Mouse (Mus musculus): ENCODE measurements around the gene Slc22a1. TPM values are rescaled to one million over a fixed set of nuclear protein-coding genes. Genes with fewer than 3 reads are reported as not detected.

Gene Slc22a1
- polyA plus RNA-seq, 1 experiment from 2014 or later: not detected

GRCm38 (mm10) chr17:12655826-12656225 is 19.8 kb downstream of the Slc22a1 start:
- Histone ChIP-seq H3K4me3 (ENCODE audit: low read length) (no peak overlapping the region), H3K27me3 (replicated peaks; ENCODE audit: control insufficient read depth, insufficient read depth, low read length) (no peaks in the 10 kb centered on the region), H3K4me2 (ENCODE audit: low read length) (no peak overlapping the region), H3K9me3 (ENCODE audit: control insufficient read depth, low read length) (no peaks in the 10 kb centered on the region), H3K4me1 (ENCODE audit: control insufficient read depth, insufficient read depth, low read depth, low read length) (no peaks in the 10 kb centered on the region), H3K27ac (ENCODE audit: low read depth, low read length) (no peak overlapping the region), H3K9ac (ENCODE audit: low read depth, low read length) (no peak overlapping the region), H3K36me3 (ENCODE audit: control insufficient read depth, insufficient read depth, low read length) (no peaks in the 10 kb centered on the region)
- ATAC-seq: no peak
- 84% methylated on average over 7 of the region's 7 CpGs for WGBS

GRCm38 (mm10) chr17:12654061-12654460 is 21.6 kb downstream of the Slc22a1 start:
- no peak for ATAC-seq
- Histone ChIP-seq H3K4me1 (ENCODE audit: control insufficient read depth, insufficient read depth, low read depth, low read length) (no peaks in the 10 kb centered on the region), H3K9me3 (ENCODE audit: control insufficient read depth, low read length) (no peaks in the 10 kb centered on the region), H3K4me2 (ENCODE audit: low read length) (no peak overlapping the region), H3K36me3 (ENCODE audit: control insufficient read depth, insufficient read depth, low read length) (no peaks in the 10 kb centered on the region), H3K27me3 (replicated peaks; ENCODE audit: control insufficient read depth, insufficient read depth, low read length) (no peaks in the 10 kb centered on the region), H3K4me3 (ENCODE audit: low read length) (no peak overlapping the region), H3K27ac (ENCODE audit: low read depth, low read length) (no peak overlapping the region), H3K9ac (ENCODE audit: low read depth, low read length) (no peak overlapping the region)
- WGBS: 67% methylated on average over 3 of the region's 3 CpGs

- WGBS: 95% methylated on average over 11 of the region's 11 CpGs
- Histone ChIP-seq H3K4me1 (ENCODE audit: control insufficient read depth, insufficient read depth, low read depth, low read length) (no peaks in the 10 kb centered on the region), H3K9me3 (ENCODE audit: control insufficient read depth, low read length) (no peaks in the 10 kb centered on the region), H3K27me3 (replicated peaks; ENCODE audit: control insufficient read depth, insufficient read depth, low read length) (no peaks in the 10 kb centered on the region), H3K4me3 (ENCODE audit: low read length) (no peak overlapping the region), H3K27ac (ENCODE audit: low read depth, low read length) (no peak overlapping the region), H3K9ac (ENCODE audit: low read depth, low read length) (no peak overlapping the region), H3K4me2 (ENCODE audit: low read length) (no peak overlapping the region), H3K36me3 (ENCODE audit: control insufficient read depth, insufficient read depth, low read length) (no peaks in the 10 kb centered on the region)
- ATAC-seq: no peak
Measured at GRCm38 (mm10) chr17:12652604-12653003, 23.0 kb downstream of the Slc22a1 start.

GRCm38 (mm10) chr17:12645461-12645860 is 30.2 kb downstream of the Slc22a1 start:
- H3K9me3 ChIP-seq (ENCODE audit: control insufficient read depth, low read length): no peaks in the 10 kb centered on the region
- H3K27ac ChIP-seq (ENCODE audit: low read depth, low read length): no peak overlapping the region
- H3K27me3 ChIP-seq (replicated peaks; ENCODE audit: control insufficient read depth, insufficient read depth, low read length): no peaks in the 10 kb centered on the region
- no peaks in the 10 kb centered on the region for H3K4me1 ChIP-seq (ENCODE audit: control insufficient read depth, insufficient read depth, low read depth, low read length)
- no peak overlapping the region for H3K9ac ChIP-seq (ENCODE audit: low read depth, low read length)
- no peak for ATAC-seq
- 79% methylated on average over 5 of the region's 5 CpGs for WGBS
- no peak overlapping the region for H3K4me3 ChIP-seq (ENCODE audit: low read length)
- no peaks in the 10 kb centered on the region for H3K36me3 ChIP-seq (ENCODE audit: control insufficient read depth, insufficient read depth, low read length)
- no peak overlapping the region for H3K4me2 ChIP-seq (ENCODE audit: low read length)

- Histone ChIP-seq H3K27me3 (replicated peaks; ENCODE audit: control insufficient read depth, insufficient read depth, low read length) (no peaks in the 10 kb centered on the region), H3K27ac (ENCODE audit: low read depth, low read length) (no peak overlapping the region), H3K4me3 (ENCODE audit: low read length) (no peak overlapping the region), H3K4me1 (ENCODE audit: control insufficient read depth, insufficient read depth, low read depth, low read length) (no peaks in the 10 kb centered on the region), H3K9ac (ENCODE audit: low read depth, low read length) (no peak overlapping the region), H3K36me3 (ENCODE audit: control insufficient read depth, insufficient read depth, low read length) (no peaks in the 10 kb centered on the region), H3K4me2 (ENCODE audit: low read length) (no peak overlapping the region), H3K9me3 (ENCODE audit: control insufficient read depth, low read length) (no peaks in the 10 kb centered on the region)
- 78% methylated on average over 4 of the region's 4 CpGs for WGBS
- no peak for ATAC-seq
Measured at GRCm38 (mm10) chr17:12641087-12641486, 34.5 kb downstream of the Slc22a1 start.

GRCm38 (mm10) chr17:12639585-12639984 is 36.0 kb downstream of the Slc22a1 start:
- H3K4me2 ChIP-seq (ENCODE audit: low read length): no peak overlapping the region
- no peak for ATAC-seq
- 94% methylated on average over 3 of the region's 3 CpGs for WGBS

GRCm38 (mm10) chr17:12634814-12635213 is 40.8 kb downstream of the Slc22a1 start:
- Histone ChIP-seq H3K9me3 (ENCODE audit: control insufficient read depth, low read length) (no peaks in the 10 kb centered on the region), H3K27me3 (replicated peaks; ENCODE audit: control insufficient read depth, insufficient read depth, low read length) (no peaks in the 10 kb centered on the region; the same call in 1 of the 2 replicates), H3K36me3 (ENCODE audit: control insufficient read depth, insufficient read depth, low read length) (no peaks in the 10 kb centered on the region), H3K4me2 (ENCODE audit: low read length) (no peak overlapping the region), H3K4me3 (ENCODE audit: low read length) (no peak overlapping the region), H3K27ac (ENCODE audit: low read depth, low read length) (no peak overlapping the region), H3K9ac (ENCODE audit: low read depth, low read length) (no peak overlapping the region), H3K4me1 (ENCODE audit: control insufficient read depth, insufficient read depth, low read depth, low read length) (peaks cover 6% of the 10 kb centered on the region; the same call in 1 of the 2 replicates)
- 59% methylated on average over 4 of the region's 4 CpGs for WGBS
- ATAC-seq: no peak

More at GRCm38 (mm10) chr17:12639585-12639984, 36.0 kb downstream of the Slc22a1 start:
- no peaks in the 10 kb centered on the region for H3K4me1 ChIP-seq (ENCODE audit: control insufficient read depth, insufficient read depth, low read depth, low read length)
- no peaks in the 10 kb centered on the region for H3K9me3 ChIP-seq (ENCODE audit: control insufficient read depth, low read length)
- H3K27ac ChIP-seq (ENCODE audit: low read depth, low read length): no peak overlapping the region
- H3K27me3 ChIP-seq (replicated peaks; ENCODE audit: control insufficient read depth, insufficient read depth, low read length): no peaks in the 10 kb centered on the region
- no peak overlapping the region for H3K4me3 ChIP-seq (ENCODE audit: low read length)
- no peaks in the 10 kb centered on the region for H3K36me3 ChIP-seq (ENCODE audit: control insufficient read depth, insufficient read depth, low read length)
- no peak overlapping the region for H3K9ac ChIP-seq (ENCODE audit: low read depth, low read length)

- no peak for ATAC-seq
- Histone ChIP-seq H3K4me3 (ENCODE audit: low read length) (no peak overlapping the region), H3K36me3 (ENCODE audit: control insufficient read depth, insufficient read depth, low read length) (no peaks in the 10 kb centered on the region), H3K27me3 (replicated peaks; ENCODE audit: control insufficient read depth, insufficient read depth, low read length) (no peaks in the 10 kb centered on the region; the same call in 1 of the 2 replicates), H3K9ac (ENCODE audit: low read depth, low read length) (no peak overlapping the region), H3K27ac (ENCODE audit: low read depth, low read length) (no peak overlapping the region), H3K4me1 (ENCODE audit: control insufficient read depth, insufficient read depth, low read depth, low read length) (peaks cover 6% of the 10 kb centered on the region; the same call in 1 of the 2 replicates), H3K4me2 (ENCODE audit: low read length) (no peak overlapping the region), H3K9me3 (ENCODE audit: control insufficient read depth, low read length) (no peaks in the 10 kb centered on the region)
- 36% methylated on average over 7 of the region's 7 CpGs for WGBS
Measured at GRCm38 (mm10) chr17:12631771-12632600, 43.6 kb downstream of the Slc22a1 start.

- no peak overlapping the region for H3K27ac ChIP-seq (ENCODE audit: low read depth, low read length)
- 50% methylated on average over 6 of the region's 6 CpGs for WGBS
- no peak for ATAC-seq
Measured at GRCm38 (mm10) chr17:12630976-12631730, 44.5 kb downstream of the Slc22a1 start.

More at GRCm38 (mm10) chr17:12630976-12631730, 44.5 kb downstream of the Slc22a1 start:
- Histone ChIP-seq H3K36me3 (ENCODE audit: control insufficient read depth, insufficient read depth, low read length) (no peaks in the 10 kb centered on the region), H3K4me1 (ENCODE audit: control insufficient read depth, insufficient read depth, low read depth, low read length) (peaks cover 6% of the 10 kb centered on the region; the same call in 1 of the 2 replicates), H3K9me3 (ENCODE audit: control insufficient read depth, low read length) (no peaks in the 10 kb centered on the region), H3K4me2 (ENCODE audit: low read length) (no peak overlapping the region), H3K27me3 (replicated peaks; ENCODE audit: control insufficient read depth, insufficient read depth, low read length) (no peaks in the 10 kb centered on the region; the same call in 1 of the 2 replicates), H3K4me3 (ENCODE audit: low read length) (no peak overlapping the region), H3K9ac (ENCODE audit: low read depth, low read length) (no peak overlapping the region)
